Comparison of ENCODE assay signal across 26 mouse cellular contexts in genomic region chr14:118629649-118630048, GRCm38 (mm10).
"Had no signal": no experiment of that assay in that cellular context is flagged by ENCODE, and none has a peak within 500 bp of the region (broad histone marks: within the 10 kb centered on the region; RNA-seq: fewer than 3 reads in every experiment).

No protein-coding gene starts in this region.

- H3K27me3 ChIP-seq: embryonic facial prominence, embryonic 12.5 days; embryonic facial prominence, embryonic 13.5 days; embryonic facial prominence, embryonic 15.5 days; forebrain, embryonic 12.5 days; forebrain, embryonic 13.5 days; forebrain, embryonic 15.5 days had no signal

- H3K4me1 ChIP-seq: embryonic facial prominence, embryonic 10.5 days; embryonic facial prominence, embryonic 12.5 days; embryonic facial prominence, embryonic 13.5 days; embryonic facial prominence, embryonic 15.5 days; forebrain, embryonic 10.5 days; forebrain, embryonic 12.5 days; forebrain, embryonic 13.5 days; forebrain, embryonic 15.5 days had no signal

- H3K9me3 ChIP-seq: embryonic facial prominence, embryonic 10.5 days; embryonic facial prominence, embryonic 12.5 days; embryonic facial prominence, embryonic 13.5 days; embryonic facial prominence, embryonic 15.5 days; forebrain, embryonic 10.5 days; forebrain, embryonic 12.5 days; forebrain, embryonic 13.5 days; forebrain, embryonic 15.5 days had no signal

- H3K36me3 ChIP-seq: embryonic facial prominence, embryonic 10.5 days; embryonic facial prominence, embryonic 12.5 days; embryonic facial prominence, embryonic 13.5 days; embryonic facial prominence, embryonic 15.5 days; forebrain, embryonic 10.5 days; forebrain, embryonic 12.5 days; forebrain, embryonic 15.5 days had no signal

- DNase-seq: cerebellum, adult 18-20 months; cerebellum, adult 2 months; cerebellum, adult 8-10 months; cerebellum, adult 9-10 months; cerebellum, adult 9-11 months; cerebellum, postnatal 10 days; cerebellum, postnatal 14 days; cerebellum, postnatal 25 days; cerebellum, postnatal 36 days; embryo, embryonic 11 days; forebrain, postnatal 0 days; gastrocnemius, adult 2 months; gastrocnemius, postnatal 10 days; gastrocnemius, postnatal 14 days; gastrocnemius, postnatal 25 days had no signal

- H3K4me2 ChIP-seq: embryonic facial prominence, embryonic 12.5 days; embryonic facial prominence, embryonic 13.5 days; embryonic facial prominence, embryonic 15.5 days; forebrain, embryonic 12.5 days; forebrain, embryonic 13.5 days; forebrain, embryonic 15.5 days had no signal

- H3K9ac ChIP-seq: embryonic facial prominence, embryonic 12.5 days; embryonic facial prominence, embryonic 13.5 days; embryonic facial prominence, embryonic 15.5 days; forebrain, embryonic 12.5 days; forebrain, embryonic 13.5 days; forebrain, embryonic 15.5 days; forebrain, postnatal 0 days had no signal

- H3K4me3 ChIP-seq: embryonic facial prominence, embryonic 10.5 days; embryonic facial prominence, embryonic 12.5 days; embryonic facial prominence, embryonic 13.5 days; embryonic facial prominence, embryonic 15.5 days; erythroblast, embryonic 14.5 days; forebrain, embryonic 10.5 days; forebrain, embryonic 12.5 days; forebrain, embryonic 13.5 days; forebrain, embryonic 15.5 days; gastrocnemius, adult 2 months had no signal

- ATAC-seq: forebrain, embryonic 13.5 days; forebrain, embryonic 14.5 days; forebrain, embryonic 15.5 days; forebrain, embryonic 16.5 days; forebrain, postnatal 0 days had no signal

- H3K27ac ChIP-seq: embryonic facial prominence, embryonic 10.5 days; embryonic facial prominence, embryonic 12.5 days; embryonic facial prominence, embryonic 13.5 days; embryonic facial prominence, embryonic 15.5 days; forebrain, embryonic 10.5 days; forebrain, embryonic 12.5 days; forebrain, embryonic 13.5 days; forebrain, embryonic 15.5 days; gastrocnemius, adult 2 months had no signal
